Mouse (Mus musculus) skeletal muscle tissue, adult 2 months (tissue): ENCODE results near the gene Efcab6.

Source experiments
- DNase-seq: peaks from one replicate; pipeline ENCODE4 v3.0.0-alpha.2; 2012; ENCODE audit warnings: low read depth, low spot score

The Efcab6 gene

GRCm38 (mm10) chr15:84058841-84059240, 6.3 kb downstream of the Efcab6 start:
- no peak for DNase-seq

- DNase-seq = no peak
These were observed 9.1 kb downstream of the Efcab6 start for GRCm38 (mm10) chr15:84056083-84056482.

GRCm38 (mm10) chr15:84053859-84054258, 11.3 kb downstream of the Efcab6 start:
- DNase-seq = peak; percentile 76

GRCm38 (mm10) chr15:84053240-84053639, 11.9 kb downstream of the Efcab6 start:
- DNase-seq = no peak

- DNase-seq = no peak
These were observed 12.8 kb downstream of the Efcab6 start for GRCm38 (mm10) chr15:84052390-84052789.

GRCm38 (mm10) chr15:84049570-84049969, 15.6 kb downstream of the Efcab6 start:
- DNase-seq = no peak

GRCm38 (mm10) chr15:84045562-84045961, 19.6 kb downstream of the Efcab6 start:
- no peak for DNase-seq

GRCm38 (mm10) chr15:84037067-84037466, 28.1 kb downstream of the Efcab6 start:
- no peak for DNase-seq

- DNase-seq = no peak
These were observed 39.5 kb downstream of the Efcab6 start for GRCm38 (mm10) chr15:84025651-84026050.

GRCm38 (mm10) chr15:84024851-84025250, 40.3 kb downstream of the Efcab6 start:
- DNase-seq = no peak

GRCm38 (mm10) chr15:84009366-84010083, 55.7 kb downstream of the Efcab6 start:
- no peak for DNase-seq

GRCm38 (mm10) chr15:84004306-84004705, 60.9 kb downstream of the Efcab6 start:
- DNase-seq = no peak

GRCm38 (mm10) chr15:83999071-83999470, 66.1 kb downstream of the Efcab6 start:
- DNase-seq = no peak

- DNase-seq = no peak
These were observed 66.6 kb downstream of the Efcab6 start for GRCm38 (mm10) chr15:83998586-83998985.

- DNase-seq = peak; percentile 18
These were observed 67.1 kb downstream of the Efcab6 start for GRCm38 (mm10) chr15:83998115-83998514.

GRCm38 (mm10) chr15:83997550-83997949, 67.6 kb downstream of the Efcab6 start:
- peak; percentile 34 for DNase-seq

GRCm38 (mm10) chr15:83996864-83997263, 68.3 kb downstream of the Efcab6 start:
- no peak for DNase-seq

- no peak for DNase-seq
These were observed 73.0 kb downstream of the Efcab6 start for GRCm38 (mm10) chr15:83992191-83992590.

- DNase-seq = peak; percentile 66
These were observed 73.7 kb downstream of the Efcab6 start for GRCm38 (mm10) chr15:83991461-83991860.

- no peak for DNase-seq
These were observed 75.9 kb downstream of the Efcab6 start for GRCm38 (mm10) chr15:83989241-83989640.

- no peak for DNase-seq
These were observed 77.1 kb downstream of the Efcab6 start for GRCm38 (mm10) chr15:83988087-83988486.

GRCm38 (mm10) chr15:83982186-83982936, 82.8 kb downstream of the Efcab6 start:
- DNase-seq = no peak

GRCm38 (mm10) chr15:83978865-83979264, 86.3 kb downstream of the Efcab6 start:
- no peak for DNase-seq
